Mouse (Mus musculus): ENCODE results near the gene Pfkm. TPM values are rescaled to one million over a fixed set of nuclear protein-coding genes. Genes with fewer than 3 reads are reported as not detected.
A peak's percentile ranks its signal among the peaks of the same experiment; 100 is the strongest.

Gene Pfkm
- polyA plus RNA-seq, 1 experiment: 36.4 TPM

DNA sequence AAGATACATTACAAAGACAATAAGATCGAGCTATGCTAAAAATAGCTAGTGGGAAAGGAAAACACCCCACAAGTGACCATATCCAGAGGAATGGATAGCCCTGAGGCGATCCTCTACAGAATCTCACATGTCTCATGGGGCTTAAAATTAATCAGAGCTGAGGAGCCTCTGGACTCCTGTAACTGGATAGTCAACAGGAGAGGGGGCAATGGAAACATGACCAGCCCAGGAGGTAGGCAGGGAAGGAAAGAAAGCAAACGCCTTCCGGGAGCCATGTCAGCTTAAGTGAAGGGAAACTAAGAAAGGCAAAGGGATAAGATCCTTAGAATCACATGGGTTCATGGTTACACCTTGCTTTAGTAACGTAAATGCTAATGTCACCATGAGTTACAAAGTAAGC lies 48.4 kb downstream of the Pfkm start:
- no peak overlapping the region for H3ac ChIP-seq (ENCODE audit: control insufficient read depth, insufficient read length, low read depth)
- peaks cover 26% of the 10 kb centered on the region for H3K79me2 ChIP-seq (ENCODE audit: control insufficient read depth, insufficient read depth)
- no peak overlapping the region for H3K4me3 ChIP-seq (ENCODE audit: insufficient read depth, poor library complexity, severe bottlenecking)
- H3K27me3 ChIP-seq (ENCODE audit: control insufficient read depth, insufficient read depth, insufficient read length): no peaks in the 10 kb centered on the region
- peaks cover 53% of the 10 kb centered on the region for H3K36me3 ChIP-seq (ENCODE audit: control insufficient read depth, insufficient read depth)
- H3K79me3 ChIP-seq (ENCODE audit: low read depth): peaks cover 15% of the 10 kb centered on the region
- TF ChIP-seq CEBPB (IDR thresholded peaks at IDR 0.05; ENCODE audit: low read depth) (no peak), MAX (IDR thresholded peaks at IDR 0.05) (no peak), MYOG (IDR thresholded peaks at IDR 0.05; ENCODE audit: control insufficient read depth, extremely low read depth, insufficient read length) (no peak)

DNA sequence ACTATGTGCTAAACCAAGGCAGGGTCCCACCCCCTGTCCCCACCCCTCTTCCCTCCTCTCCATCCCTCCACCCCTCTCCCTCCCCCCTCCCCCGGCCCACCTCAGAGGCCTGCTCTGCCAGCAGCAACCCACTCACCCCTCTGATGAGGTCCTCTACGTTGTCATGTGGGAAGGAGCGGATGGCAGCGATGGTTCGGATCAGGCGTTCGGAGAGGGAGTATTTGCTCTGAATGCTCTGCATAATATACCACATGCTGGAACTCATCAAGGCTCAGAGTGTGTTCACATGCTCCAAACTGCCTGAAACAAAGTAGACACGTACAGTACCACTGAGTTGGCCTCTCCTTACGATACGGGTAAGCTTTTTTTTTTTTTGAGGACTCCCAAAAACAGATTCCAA lies 50.1 kb downstream of the Pfkm start:
- H3K79me3 ChIP-seq (ENCODE audit: low read depth): peaks cover 15% of the 10 kb centered on the region
- TF ChIP-seq MYOG (IDR thresholded peaks at IDR 0.05; ENCODE audit: control insufficient read depth, extremely low read depth, insufficient read length): no peak
- TF ChIP-seq CEBPB (IDR thresholded peaks at IDR 0.05; ENCODE audit: low read depth): no peak
- TF ChIP-seq FOSL1 (IDR thresholded peaks at IDR 0.05; ENCODE audit: insufficient read depth, low read length, poor library complexity, severe bottlenecking): no peak
- TF ChIP-seq MYOD1 (IDR thresholded peaks at IDR 0.05; ENCODE audit: control insufficient read depth, insufficient read length, low read depth): no peak
- no peak for TF ChIP-seq USF1 (IDR thresholded peaks at IDR 0.05; ENCODE audit: low read depth)
- TF ChIP-seq MAX (IDR thresholded peaks at IDR 0.05): no peak
- TF ChIP-seq CTCF (IDR thresholded peaks at IDR 0.05; ENCODE audit: control insufficient read depth, insufficient read depth, insufficient read length): no peak
- H3K79me2 ChIP-seq (ENCODE audit: control insufficient read depth, insufficient read depth): peaks cover 26% of the 10 kb centered on the region
- H3K4me3 ChIP-seq (ENCODE audit: insufficient read depth, poor library complexity, severe bottlenecking): no peak overlapping the region
- no peak overlapping the region for H3ac ChIP-seq (ENCODE audit: control insufficient read depth, insufficient read length, low read depth)
- peaks cover 41% of the 10 kb centered on the region for H3K36me3 ChIP-seq (ENCODE audit: control insufficient read depth, insufficient read depth)
- H3K27me3 ChIP-seq (ENCODE audit: control insufficient read depth, insufficient read depth, insufficient read length): no peaks in the 10 kb centered on the region

DNA sequence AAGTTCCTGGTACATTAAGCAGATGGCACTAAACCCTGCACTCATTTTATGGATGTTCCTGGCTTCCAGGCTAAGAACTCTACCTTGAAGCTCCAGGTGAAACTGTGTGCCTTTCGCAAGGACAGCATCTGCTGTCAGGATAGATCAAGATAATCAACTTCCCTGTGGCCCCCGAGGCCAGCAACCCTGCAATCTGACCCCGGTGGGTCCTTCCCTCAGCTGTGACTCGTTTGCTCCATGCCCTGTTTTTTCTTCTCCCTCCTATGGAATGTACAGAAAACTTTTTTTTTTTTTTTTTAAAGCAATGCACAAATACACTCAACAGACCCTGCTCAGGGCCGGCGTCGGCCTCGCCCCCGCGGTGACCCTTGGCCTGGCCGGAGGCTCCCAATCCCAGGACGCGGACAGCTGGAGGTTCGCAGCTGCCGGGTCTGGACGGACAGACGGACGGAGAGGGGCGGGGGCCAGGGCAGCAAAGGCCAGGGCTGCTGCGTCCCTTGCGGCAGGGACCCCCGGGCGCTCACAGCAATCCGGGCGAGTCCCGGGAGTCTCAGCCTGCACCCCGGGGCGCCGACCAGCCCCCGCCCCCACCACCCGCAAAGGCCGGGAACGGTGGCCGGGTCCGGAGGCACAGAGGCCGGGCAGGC lies 52.6 kb downstream of the Pfkm start:
- peak overlapping the region; percentile 72 for H3ac ChIP-seq (ENCODE audit: control insufficient read depth, insufficient read length, low read depth)
- H3K79me3 ChIP-seq (ENCODE audit: low read depth): peaks cover 15% of the 10 kb centered on the region
- H3K36me3 ChIP-seq (ENCODE audit: control insufficient read depth, insufficient read depth): peaks cover 22% of the 10 kb centered on the region
- TF ChIP-seq FOSL1 (IDR thresholded peaks at IDR 0.05; ENCODE audit: insufficient read depth, low read length, poor library complexity, severe bottlenecking) (no peak), CEBPB (IDR thresholded peaks at IDR 0.05; ENCODE audit: low read depth) (no peak), MYOG (IDR thresholded peaks at IDR 0.05; ENCODE audit: control insufficient read depth, extremely low read depth, insufficient read length) (no peak), USF1 (IDR thresholded peaks at IDR 0.05; ENCODE audit: low read depth) (no peak), MYOD1 (IDR thresholded peaks at IDR 0.05; ENCODE audit: control insufficient read depth, insufficient read length, low read depth) (no peak), MAX (IDR thresholded peaks at IDR 0.05) (no peak), CTCF (IDR thresholded peaks at IDR 0.05; ENCODE audit: control insufficient read depth, insufficient read depth, insufficient read length) (no peak)
- no peaks in the 10 kb centered on the region for H3K27me3 ChIP-seq (ENCODE audit: control insufficient read depth, insufficient read depth, insufficient read length)
- H3K4me3 ChIP-seq (ENCODE audit: insufficient read depth, poor library complexity, severe bottlenecking): peak overlapping the region; percentile 98
- H3K79me2 ChIP-seq (ENCODE audit: control insufficient read depth, insufficient read depth): peaks cover 26% of the 10 kb centered on the region

DNA sequence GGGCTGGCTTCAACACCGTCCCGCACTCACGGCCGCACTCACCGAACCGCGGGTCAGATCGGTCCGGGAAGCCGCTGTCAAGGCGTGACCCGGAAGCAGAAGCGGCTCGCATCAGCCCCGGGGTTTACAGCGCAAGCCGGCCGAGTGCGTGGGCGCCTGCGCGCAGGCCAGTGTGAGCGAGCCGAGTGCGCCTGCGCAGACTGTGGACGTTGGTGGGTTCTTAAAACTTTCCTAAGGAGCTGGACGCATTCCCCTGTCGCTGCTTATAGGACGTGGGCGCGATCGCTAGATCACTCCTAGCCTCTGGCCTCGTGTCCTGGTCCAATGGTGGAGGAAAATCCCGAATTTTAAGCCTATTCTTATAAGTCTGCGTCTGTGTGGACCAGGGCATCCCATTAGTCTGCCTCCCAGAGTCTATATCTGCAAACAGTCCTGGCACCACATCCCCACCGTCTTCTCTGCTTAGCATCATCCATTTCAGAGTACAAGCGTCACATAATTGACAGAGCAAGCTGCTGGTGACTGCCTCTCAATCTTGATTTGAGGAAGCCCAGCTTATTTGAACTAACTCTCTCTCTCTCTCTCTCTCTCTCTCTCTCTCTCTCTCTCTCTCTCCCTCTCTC lies 53.3 kb downstream of the Pfkm start:
- H3K36me3 ChIP-seq (ENCODE audit: control insufficient read depth, insufficient read depth): peaks cover 15% of the 10 kb centered on the region
- peak overlapping the region; percentile 72 for H3ac ChIP-seq (ENCODE audit: control insufficient read depth, insufficient read length, low read depth)
- peaks cover 26% of the 10 kb centered on the region for H3K79me2 ChIP-seq (ENCODE audit: control insufficient read depth, insufficient read depth)
- TF ChIP-seq MAX (IDR thresholded peaks at IDR 0.05) (peak; percentile 70), MYOG (IDR thresholded peaks at IDR 0.05; ENCODE audit: control insufficient read depth, extremely low read depth, insufficient read length) (no peak)
- H3K27me3 ChIP-seq (ENCODE audit: control insufficient read depth, insufficient read depth, insufficient read length): no peaks in the 10 kb centered on the region
- H3K79me3 ChIP-seq (ENCODE audit: low read depth): peaks cover 15% of the 10 kb centered on the region
- H3K4me3 ChIP-seq (ENCODE audit: insufficient read depth, poor library complexity, severe bottlenecking): peak overlapping the region; percentile 98

DNA sequence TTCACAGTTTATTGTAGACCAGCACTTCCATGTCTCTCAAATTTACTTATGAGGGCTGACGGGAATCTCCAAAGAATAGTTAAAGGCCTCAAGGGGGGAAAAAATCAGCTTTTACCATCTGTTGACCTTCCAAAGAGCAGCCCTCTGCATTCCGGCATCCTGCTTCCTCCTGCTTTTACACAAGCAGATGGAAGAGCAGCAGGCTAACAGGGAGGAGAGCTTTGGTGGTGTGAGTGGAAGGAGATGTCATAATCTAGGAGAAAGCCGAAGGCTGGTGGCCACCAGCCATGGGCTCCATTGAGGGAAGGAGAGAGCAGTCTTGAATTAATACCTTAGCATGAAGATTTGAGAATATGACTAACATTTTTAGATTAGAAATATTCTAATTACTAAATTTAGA lies 56.0 kb downstream of the Pfkm start:
- Histone ChIP-seq H3K79me3 (ENCODE audit: low read depth) (peaks cover 12% of the 10 kb centered on the region), H3K79me2 (ENCODE audit: control insufficient read depth, insufficient read depth) (peaks cover 21% of the 10 kb centered on the region), H3K4me3 (ENCODE audit: insufficient read depth, poor library complexity, severe bottlenecking) (no peak overlapping the region), H3K36me3 (ENCODE audit: control insufficient read depth, insufficient read depth) (no peaks in the 10 kb centered on the region), H3ac (ENCODE audit: control insufficient read depth, insufficient read length, low read depth) (no peak overlapping the region), H3K27me3 (ENCODE audit: control insufficient read depth, insufficient read depth, insufficient read length) (no peaks in the 10 kb centered on the region)
- TF ChIP-seq CEBPB (IDR thresholded peaks at IDR 0.05; ENCODE audit: low read depth): no peak
- no peak for TF ChIP-seq MYOG (IDR thresholded peaks at IDR 0.05; ENCODE audit: control insufficient read depth, extremely low read depth, insufficient read length)
- TF ChIP-seq MAX (IDR thresholded peaks at IDR 0.05): no peak
- TF ChIP-seq USF1 (IDR thresholded peaks at IDR 0.05; ENCODE audit: low read depth): no peak
- no peak for TF ChIP-seq FOSL1 (IDR thresholded peaks at IDR 0.05; ENCODE audit: insufficient read depth, low read length, poor library complexity, severe bottlenecking)
- no peak for TF ChIP-seq MYOD1 (IDR thresholded peaks at IDR 0.05; ENCODE audit: control insufficient read depth, insufficient read length, low read depth)
- TF ChIP-seq CTCF (IDR thresholded peaks at IDR 0.05; ENCODE audit: control insufficient read depth, insufficient read depth, insufficient read length): no peak

DNA sequence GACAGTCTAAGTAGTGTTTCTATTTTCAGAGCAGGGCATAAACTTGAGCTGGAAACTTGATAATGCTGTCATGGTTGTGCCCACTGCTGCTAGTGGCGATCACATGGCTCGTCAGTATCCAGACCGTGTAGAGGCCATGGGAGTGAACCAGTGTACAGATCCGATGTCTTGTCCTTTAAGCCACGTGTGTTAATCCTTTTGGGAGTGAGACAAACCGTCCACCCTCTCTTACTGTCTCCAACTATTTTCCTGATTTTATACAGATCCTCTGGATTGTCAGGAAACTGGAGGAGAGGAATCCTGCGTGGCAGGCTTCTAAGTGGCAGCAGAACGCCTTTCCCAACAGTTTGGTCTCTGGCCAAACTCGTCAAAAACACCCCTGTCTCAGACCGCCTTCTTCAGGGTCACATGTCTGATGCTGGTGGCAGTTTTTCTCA lies 56.8 kb downstream of the Pfkm start:
- TF ChIP-seq CEBPB (IDR thresholded peaks at IDR 0.05; ENCODE audit: low read depth): no peak
- no peak for TF ChIP-seq FOSL1 (IDR thresholded peaks at IDR 0.05; ENCODE audit: insufficient read depth, low read length, poor library complexity, severe bottlenecking)
- TF ChIP-seq MAX (IDR thresholded peaks at IDR 0.05): no peak
- no peak for TF ChIP-seq USF1 (IDR thresholded peaks at IDR 0.05; ENCODE audit: low read depth)
- TF ChIP-seq MYOD1 (IDR thresholded peaks at IDR 0.05; ENCODE audit: control insufficient read depth, insufficient read length, low read depth): no peak
- no peak for TF ChIP-seq CTCF (IDR thresholded peaks at IDR 0.05; ENCODE audit: control insufficient read depth, insufficient read depth, insufficient read length)
- no peak for TF ChIP-seq MYOG (IDR thresholded peaks at IDR 0.05; ENCODE audit: control insufficient read depth, extremely low read depth, insufficient read length)

More for the DNA sequence above, 56.8 kb downstream of the Pfkm start:
- Histone ChIP-seq H3K79me3 (ENCODE audit: low read depth) (peaks cover 10% of the 10 kb centered on the region), H3K79me2 (ENCODE audit: control insufficient read depth, insufficient read depth) (peaks cover 13% of the 10 kb centered on the region), H3ac (ENCODE audit: control insufficient read depth, insufficient read length, low read depth) (no peak overlapping the region), H3K4me3 (ENCODE audit: insufficient read depth, poor library complexity, severe bottlenecking) (no peak overlapping the region), H3K27me3 (ENCODE audit: control insufficient read depth, insufficient read depth, insufficient read length) (no peaks in the 10 kb centered on the region), H3K36me3 (ENCODE audit: control insufficient read depth, insufficient read depth) (no peaks in the 10 kb centered on the region)
